Mouse (Mus musculus) heart, embryonic 12.5 days (tissue): ENCODE results near the gene Ppt2. TPM values are rescaled to one million over a fixed set of nuclear protein-coding genes. Genes with fewer than 3 reads are reported as not detected.

Experiments
- ATAC-seq: fragments of 200-750 bp; cut with Nextera tagmentation; 2 replicates; pipeline ENCODE4 v1.8.0; 2017; ENCODE audit warnings: moderate TSS enrichment, moderate library complexity; ENCODE audit not compliant: insufficient number of reproducible peaks, low FRiP score
- H3K27ac ChIP-seq: fragments of 300-500 bp; sonication (generic); 2 replicates; pipeline ENCODE4 v1.5.1; 2016; ENCODE audit warnings: mild to moderate bottlenecking, moderate library complexity; ENCODE audit not compliant: poor library complexity, severe bottlenecking
- H3K27me3 ChIP-seq: fragments of 300-500 bp; sonication (generic); replicated peaks from 2 replicates; pipeline ENCODE4 v1.6.1; 2016; ENCODE audit warnings: mild to moderate bottlenecking, moderate library complexity
- H3K36me3 ChIP-seq: fragments of 300-500 bp; sonication (generic); 2 replicates; pipeline ENCODE4 v1.6.1; 2016; ENCODE audit warnings: mild to moderate bottlenecking, moderate library complexity
- H3K4me1 ChIP-seq: fragments of 300-500 bp; sonication (generic); replicated peaks from 2 replicates; pipeline ENCODE4 v1.6.1; 2016; ENCODE audit warnings: mild to moderate bottlenecking
- H3K4me2 ChIP-seq: fragments of 300-500 bp; sonication (generic); 2 replicates; pipeline ENCODE4 v1.6.1; 2016; ENCODE audit warnings: mild to moderate bottlenecking, moderate library complexity
- H3K4me3 ChIP-seq: fragments of 300-500 bp; sonication (generic); 2 replicates; pipeline ENCODE4 v1.5.1; 2016; ENCODE audit warnings: mild to moderate bottlenecking
- H3K9ac ChIP-seq: fragments of 300-500 bp; sonication (generic); 2 replicates; pipeline ENCODE4 v1.6.1; 2016; ENCODE audit warnings: mild to moderate bottlenecking, moderate library complexity
- H3K9me3 ChIP-seq: fragments of 300-500 bp; sonication (generic); replicated peaks from 2 replicates; pipeline ENCODE4 v1.6.1; 2016; ENCODE audit warnings: mild to moderate bottlenecking, moderate library complexity
- WGBS: fragments of 180-500 bp; shearing (Covaris S2); methylation state at CpG from one replicate; pipeline ENCODE4 v1.1.7; 2016; 5-methylcytosine and 5-hydroxymethylcytosine counted together
- polyA plus RNA-seq: library from polyadenylated mRNA; unstranded; fragments of >200 nt; fragmentation: Nextera tagmentation; extraction: Ambion mirVana; gene quantifications from 2 replicates; pipeline ENCODE4 v1.2.1, GENCODE M21; 2016

Ppt2 gene
- polyA plus RNA-seq: 28.9 TPM in 2 replicates

GRCm38 (mm10) chr17:34627943-34628643, at the start of gene Ppt2:
Gene Ppt2 (minus strand): TSS chr17:34628510.
- Histone ChIP-seq H3K9ac (peak within 1 kb of the TSS; percentile 86), H3K4me1 (peaks cover 49% of the 10 kb centered on the region), H3K4me2 (peak within 1 kb of the TSS; percentile 95), H3K36me3 (peaks cover 19% of the 10 kb centered on the region), H3K27ac (peak within 1 kb of the TSS; percentile 97), H3K9me3 (no peaks in the 10 kb centered on the region), H3K4me3 (peak within 1 kb of the TSS; percentile 88), H3K27me3 (peaks cover 44% of the 10 kb centered on the region)
- 3% methylated on average over 29 of the region's 29 CpGs for WGBS
- peak; percentile 0; the same call in 1 of the 2 replicates for ATAC-seq

GRCm38 (mm10) chr17:34676671-34677070, 48.4 kb upstream of the Ppt2 start:
- WGBS: 61% methylated on average over 12 of the region's 12 CpGs
- Histone ChIP-seq H3K4me3 (no peak overlapping the region), H3K9me3 (no peaks in the 10 kb centered on the region), H3K9ac (no peak overlapping the region), H3K4me1 (peaks cover 34% of the 10 kb centered on the region), H3K27ac (no peak overlapping the region), H3K27me3 (peaks cover 71% of the 10 kb centered on the region), H3K4me2 (no peak overlapping the region), H3K36me3 (no peaks in the 10 kb centered on the region)
- ATAC-seq: no peak

GRCm38 (mm10) chr17:34676093-34676460, 47.8 kb upstream of the Ppt2 start:
- Histone ChIP-seq H3K36me3 (no peaks in the 10 kb centered on the region), H3K9me3 (no peaks in the 10 kb centered on the region), H3K4me3 (no peak overlapping the region), H3K4me1 (peaks cover 35% of the 10 kb centered on the region), H3K27me3 (peaks cover 77% of the 10 kb centered on the region), H3K27ac (no peak overlapping the region), H3K9ac (no peak overlapping the region), H3K4me2 (no peak overlapping the region)
- 68% methylated on average over 6 of the region's 6 CpGs for WGBS
- ATAC-seq: no peak

- no peak overlapping the region for H3K4me2 ChIP-seq
- no peak overlapping the region for H3K4me3 ChIP-seq
- H3K4me1 ChIP-seq: peaks cover 36% of the 10 kb centered on the region
- ATAC-seq: no peak
- 57% methylated on average over 13 of the region's 13 CpGs for WGBS
- no peaks in the 10 kb centered on the region for H3K36me3 ChIP-seq
- no peak overlapping the region for H3K27ac ChIP-seq
- no peaks in the 10 kb centered on the region for H3K9me3 ChIP-seq
- H3K27me3 ChIP-seq: peaks cover 81% of the 10 kb centered on the region
- no peak overlapping the region for H3K9ac ChIP-seq
Measured at GRCm38 (mm10) chr17:34675205-34676092, 47.1 kb upstream of the Ppt2 start.

DNA sequence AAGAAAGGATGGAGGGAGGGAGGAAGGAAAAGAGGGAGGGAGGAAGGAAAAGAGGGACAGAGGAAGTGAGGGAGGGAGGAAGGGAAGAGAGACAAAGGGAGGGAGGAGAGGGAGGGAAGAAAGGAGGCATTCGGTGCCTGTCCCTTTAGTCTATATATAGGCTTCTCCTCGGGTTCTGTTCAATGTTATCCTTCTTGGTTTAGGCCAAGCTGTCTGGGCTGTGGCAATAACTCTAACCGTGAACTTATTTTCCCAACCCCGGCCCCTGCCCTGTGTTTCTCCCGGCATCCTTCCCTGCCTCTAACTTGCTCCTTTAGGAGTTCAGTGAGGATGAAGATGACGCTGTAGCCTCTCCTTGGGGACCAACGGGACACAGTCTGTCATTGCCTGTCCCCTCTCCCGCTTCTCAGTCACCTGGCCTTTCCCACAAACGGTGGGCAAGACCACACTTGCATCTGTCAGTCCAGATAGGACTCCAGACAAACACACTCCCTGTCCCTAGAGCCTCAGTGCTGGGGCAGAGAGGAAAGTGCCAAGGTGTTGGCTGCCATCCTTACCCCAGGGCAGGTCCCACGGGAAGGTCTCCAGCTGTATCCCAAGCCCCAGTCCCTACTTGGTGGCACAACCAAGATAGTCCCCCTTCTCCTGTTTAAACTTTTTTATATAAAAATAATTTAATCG, 46.4 kb upstream of the Ppt2 start:
- Histone ChIP-seq H3K9ac (no peak overlapping the region), H3K27ac (no peak overlapping the region), H3K27me3 (peaks cover 81% of the 10 kb centered on the region), H3K4me3 (no peak overlapping the region), H3K36me3 (no peaks in the 10 kb centered on the region), H3K4me2 (no peak overlapping the region), H3K9me3 (no peaks in the 10 kb centered on the region), H3K4me1 (peaks cover 36% of the 10 kb centered on the region)
- ATAC-seq: no peak
- WGBS: 39% methylated on average over 11 of the region's 11 CpGs

DNA sequence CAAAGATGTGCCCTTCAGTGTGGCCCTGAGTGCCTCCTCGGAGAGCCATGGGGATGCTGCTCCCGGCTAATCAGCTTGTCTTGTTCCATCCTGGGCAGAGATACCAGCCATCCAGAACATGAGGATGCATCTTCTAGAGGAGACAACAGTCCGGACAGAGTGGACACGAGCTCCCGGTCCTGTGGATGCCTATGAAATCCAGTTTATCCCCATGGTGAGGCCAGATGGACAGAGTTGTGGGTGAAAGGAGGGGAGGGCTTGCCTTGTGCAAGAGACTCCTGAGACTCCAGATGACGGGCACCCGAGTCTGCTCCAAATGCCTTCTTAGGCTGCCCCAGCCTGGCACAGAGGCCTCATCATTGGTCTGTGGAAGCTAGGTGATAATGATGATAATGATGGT, 44.8 kb upstream of the Ppt2 start:
- no peaks in the 10 kb centered on the region for H3K36me3 ChIP-seq
- ATAC-seq: no peak
- peaks cover 75% of the 10 kb centered on the region for H3K27me3 ChIP-seq
- H3K9me3 ChIP-seq: no peaks in the 10 kb centered on the region
- no peak overlapping the region for H3K9ac ChIP-seq
- H3K4me3 ChIP-seq: no peak overlapping the region
- 78% methylated on average over 7 of the region's 7 CpGs for WGBS
- peaks cover 36% of the 10 kb centered on the region for H3K4me1 ChIP-seq
- no peak overlapping the region for H3K4me2 ChIP-seq
- H3K27ac ChIP-seq: no peak overlapping the region

GRCm38 (mm10) chr17:34672246-34672792, 44.0 kb upstream of the Ppt2 start:
- Histone ChIP-seq H3K4me1 (peaks cover 36% of the 10 kb centered on the region), H3K27me3 (peaks cover 67% of the 10 kb centered on the region), H3K27ac (no peak overlapping the region), H3K4me2 (peak overlapping the region; percentile 65), H3K36me3 (no peaks in the 10 kb centered on the region), H3K4me3 (peak overlapping the region; percentile 35), H3K9ac (peak overlapping the region; percentile 53; the same call in 1 of the 2 replicates), H3K9me3 (no peaks in the 10 kb centered on the region; the same call in 1 of the 2 replicates)
- 28% methylated on average over 49 of the region's 49 CpGs for WGBS
- ATAC-seq: no peak

DNA sequence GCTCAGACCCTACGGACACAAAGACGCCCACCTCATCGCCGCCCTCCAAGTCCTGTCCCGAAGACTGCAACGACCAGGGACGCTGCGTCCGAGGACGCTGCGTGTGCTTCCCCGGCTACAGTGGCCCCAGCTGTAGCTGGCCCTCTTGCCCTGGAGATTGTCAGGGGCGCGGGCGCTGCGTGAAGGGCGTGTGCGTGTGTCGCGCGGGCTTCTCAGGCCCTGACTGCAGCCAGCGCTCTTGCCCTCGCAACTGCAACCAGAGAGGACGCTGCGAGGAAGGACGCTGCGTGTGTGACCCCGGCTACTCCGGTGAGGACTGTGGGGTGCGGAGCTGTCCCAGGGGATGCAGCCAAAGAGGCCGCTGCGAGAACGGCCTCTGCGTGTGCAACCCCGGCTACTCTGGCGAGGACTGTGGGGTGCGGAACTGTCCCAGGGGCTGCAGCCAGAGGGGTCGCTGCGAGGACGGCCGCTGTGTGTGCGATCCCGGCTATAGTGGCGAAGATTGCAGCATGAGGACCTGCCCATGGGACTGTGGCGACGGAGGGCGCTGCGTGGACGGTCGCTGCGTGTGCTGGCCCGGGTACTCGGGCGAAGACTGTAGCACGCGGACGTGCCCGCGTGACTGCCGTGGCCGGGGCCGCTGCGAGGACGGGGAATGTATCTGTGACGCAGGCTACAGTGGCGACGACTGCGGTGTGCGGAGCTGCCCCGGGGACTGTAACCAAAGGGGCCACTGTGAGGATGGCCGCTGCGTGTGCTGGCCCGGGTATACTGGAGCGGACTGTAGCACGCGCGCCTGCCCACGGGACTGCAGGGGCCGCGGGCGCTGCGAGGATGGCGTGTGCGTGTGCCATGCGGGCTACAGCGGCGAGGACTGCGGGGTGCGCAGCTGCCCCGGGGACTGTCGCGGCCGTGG, 43.1 kb upstream of the Ppt2 start:
- no peak overlapping the region for H3K27ac ChIP-seq
- H3K27me3 ChIP-seq: peaks cover 63% of the 10 kb centered on the region
- peak overlapping the region; percentile 53 for H3K9ac ChIP-seq
- no peaks in the 10 kb centered on the region for H3K36me3 ChIP-seq
- no peaks in the 10 kb centered on the region; the same call in 1 of the 2 replicates for H3K9me3 ChIP-seq
- H3K4me3 ChIP-seq: peak overlapping the region; percentile 35
- no peak; the same call in 1 of the 2 replicates for ATAC-seq
- 9% methylated on average over 93 of the region's 93 CpGs for WGBS
- H3K4me1 ChIP-seq: peaks cover 36% of the 10 kb centered on the region
- H3K4me2 ChIP-seq: peak overlapping the region; percentile 65

DNA sequence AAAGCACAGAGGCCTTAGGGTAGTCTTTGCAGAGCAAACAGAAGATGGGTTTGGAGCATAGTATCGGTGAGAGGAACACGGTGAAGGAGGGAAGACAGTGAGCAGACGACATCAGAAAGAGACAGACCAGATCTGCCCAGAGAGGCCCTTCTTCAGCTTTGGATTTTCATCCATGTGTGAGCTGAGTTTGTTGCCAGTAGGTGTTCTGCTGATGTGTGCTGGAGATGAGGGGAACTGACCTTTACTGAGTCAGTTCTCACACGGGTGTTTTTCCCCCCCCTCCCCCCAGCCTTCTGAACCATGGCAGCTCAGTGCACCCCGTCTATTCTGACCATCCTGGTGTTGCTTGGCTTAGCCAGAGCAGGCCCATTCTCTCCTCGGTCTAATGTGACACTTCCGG, 41.9 kb upstream of the Ppt2 start, which contains the start of gene Tnxb:
Gene Tnxb, plus strand, starts transcription at position 301 of the 400 bp plus-strand sequence.
- 54% methylated on average over 7 of the region's 7 CpGs for WGBS
- Histone ChIP-seq H3K4me1 (peaks cover 25% of the 10 kb centered on the region), H3K4me3 (peak within 1 kb of the TSS; percentile 35), H3K9ac (peak within 1 kb of the TSS; percentile 53; the same call in 1 of the 2 replicates), H3K27ac (no peak within 1 kb of the TSS), H3K9me3 (no peaks in the 10 kb centered on the region; the same call in 1 of the 2 replicates), H3K27me3 (peaks cover 72% of the 10 kb centered on the region), H3K4me2 (peak within 1 kb of the TSS; percentile 65), H3K36me3 (no peaks in the 10 kb centered on the region)
- ATAC-seq: no peak

DNA sequence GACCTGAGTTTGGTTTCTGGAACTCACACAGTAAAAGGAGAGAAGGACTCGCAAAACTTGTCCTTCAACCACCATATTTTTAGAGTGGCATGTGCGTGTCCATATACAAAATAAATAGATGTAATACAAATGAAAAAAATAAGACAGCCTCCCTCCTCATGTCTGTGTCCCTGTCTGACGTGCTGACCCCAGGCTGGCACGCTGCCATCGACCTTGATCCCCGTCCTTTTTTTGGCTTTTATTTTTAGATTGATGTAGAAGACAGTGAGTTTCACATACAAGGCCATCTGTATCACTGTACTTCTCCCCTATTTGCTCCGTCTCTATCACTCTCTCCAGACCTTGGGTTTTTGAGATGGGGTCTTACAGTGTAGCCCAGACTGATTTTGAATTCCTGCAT, 36.2 kb upstream of the Ppt2 start:
- Histone ChIP-seq H3K27ac (no peak overlapping the region), H3K27me3 (peaks cover 42% of the 10 kb centered on the region), H3K4me3 (no peak overlapping the region), H3K36me3 (no peaks in the 10 kb centered on the region), H3K4me2 (no peak overlapping the region), H3K4me1 (peaks cover 22% of the 10 kb centered on the region), H3K9me3 (no peaks in the 10 kb centered on the region; the same call in 1 of the 2 replicates), H3K9ac (no peak overlapping the region)
- WGBS: 59% methylated on average over 7 of the region's 7 CpGs
- ATAC-seq: no peak
